Mouse (Mus musculus) right cerebral cortex, postnatal 14 days (tissue): ENCODE measurements around the gene Tspear.
"Not testable (repeated sequence)": the region's sequence is repeated elsewhere in the genome, so short reads cannot be mapped to it uniquely, and the experiment has no call there.

Experiments used
- DNase-seq: peaks from one replicate; pipeline ENCODE4 v3.0.0; 2022

Tspear gene

GRCm38 (mm10) chr10:77685895-77686664, at the start of gene Tspear:
Gene Tspear (plus strand): TSS chr10:77686569.
- DNase-seq, result no peak

- DNase-seq, result no peak
Observed at GRCm38 (mm10) chr10:77638956-77639355, 47.4 kb upstream of the Tspear start.

DNA sequence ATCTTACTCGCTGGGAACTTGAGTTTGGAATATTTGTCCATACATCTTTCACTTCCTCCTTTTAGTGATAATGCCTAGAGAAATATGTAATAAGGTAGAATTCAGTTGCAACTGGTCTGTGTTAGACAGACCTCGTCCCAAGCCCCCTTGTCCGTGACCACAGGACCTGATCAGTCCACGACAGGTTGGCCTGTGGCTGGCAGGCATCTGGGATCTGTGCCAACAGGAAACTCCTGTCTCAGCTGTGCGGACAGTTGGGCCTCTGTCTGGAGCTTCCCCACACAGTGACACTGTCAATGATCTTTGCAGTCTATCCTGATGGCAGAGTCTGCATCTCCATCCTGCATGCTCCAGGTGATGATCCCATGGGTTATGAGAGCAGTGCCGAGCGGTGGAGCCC, 43.2 kb upstream of the Tspear start:
- no peak for DNase-seq

DNA sequence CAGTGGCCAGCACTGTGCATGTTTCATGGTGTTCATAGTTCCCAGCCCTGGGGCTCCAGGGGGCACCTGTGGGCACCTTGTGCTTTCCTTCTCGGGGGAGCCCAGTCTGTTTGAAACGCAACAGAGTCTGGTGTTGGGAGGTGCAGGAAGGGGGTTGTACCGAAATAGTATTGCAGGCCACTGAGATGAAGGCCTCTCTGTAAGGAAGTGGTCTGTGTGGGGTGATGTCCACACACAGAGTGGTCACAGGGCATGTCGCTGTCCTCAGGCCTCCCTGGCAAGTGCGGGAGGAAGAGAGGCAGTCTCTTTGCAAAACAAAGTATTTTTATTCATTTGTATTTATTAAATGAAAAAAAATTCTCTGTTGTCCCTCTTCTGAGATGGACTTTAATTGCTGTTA, 40.8 kb upstream of the Tspear start:
- DNase-seq, result no peak

DNA sequence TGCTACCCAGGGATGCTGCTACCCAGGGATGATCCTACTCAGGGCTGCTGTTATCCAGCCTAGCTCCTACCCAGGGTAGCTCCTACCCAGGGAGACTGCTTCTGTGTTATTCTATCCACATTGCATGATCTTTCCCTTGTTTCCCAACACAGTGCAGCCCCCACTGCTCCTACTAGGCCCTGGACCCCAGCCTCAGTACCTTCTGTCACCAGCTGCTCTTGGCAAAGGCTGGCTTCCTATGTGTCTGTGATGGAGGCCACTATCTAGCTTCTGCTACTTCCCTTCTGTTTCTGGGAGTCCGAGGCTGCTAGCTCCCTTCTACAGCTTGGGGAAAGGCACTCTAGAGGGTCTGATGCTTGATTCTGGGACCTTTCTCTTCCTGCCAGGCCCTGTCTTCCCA, 38.9 kb upstream of the Tspear start:
- no peak for DNase-seq

- DNase-seq, result no peak
Observed at GRCm38 (mm10) chr10:77647901-77648300, 38.5 kb upstream of the Tspear start.

- no peak for DNase-seq
Observed at GRCm38 (mm10) chr10:77652046-77652445, 34.3 kb upstream of the Tspear start.

GRCm38 (mm10) chr10:77658286-77658994, 27.9 kb upstream of the Tspear start:
- DNase-seq, result no peak

- no peak for DNase-seq
Observed at GRCm38 (mm10) chr10:77663949-77664665, 22.3 kb upstream of the Tspear start.

- no peak for DNase-seq
Observed at GRCm38 (mm10) chr10:77666342-77666741, 20.0 kb upstream of the Tspear start.

GRCm38 (mm10) chr10:77667402-77667801, 19.0 kb upstream of the Tspear start:
- no peak for DNase-seq

GRCm38 (mm10) chr10:77670710-77671109, 15.7 kb upstream of the Tspear start:
- DNase-seq, result no peak

GRCm38 (mm10) chr10:77671519-77671918, 14.8 kb upstream of the Tspear start:
- DNase-seq, result no peak

DNA sequence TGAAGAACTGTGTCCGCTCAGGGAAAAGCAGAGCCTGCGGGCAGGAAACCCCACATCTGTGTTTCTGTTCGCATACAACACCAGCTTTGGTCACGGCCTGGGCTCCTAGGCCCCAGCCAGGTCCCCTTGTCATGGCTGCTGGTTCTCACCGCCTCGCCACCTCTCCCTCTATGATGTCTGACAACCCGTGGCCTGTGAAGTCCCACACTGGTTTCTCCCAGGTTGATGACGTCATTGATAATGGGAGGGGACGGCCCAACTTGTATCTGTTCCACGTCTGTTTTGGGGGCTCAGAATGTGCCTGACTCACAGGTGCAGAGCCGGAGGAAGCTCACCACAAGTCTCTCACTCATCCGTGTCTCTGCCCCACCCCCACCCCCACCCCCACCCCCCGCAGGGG, 12.6 kb upstream of the Tspear start:
- DNase-seq, result no peak

DNA sequence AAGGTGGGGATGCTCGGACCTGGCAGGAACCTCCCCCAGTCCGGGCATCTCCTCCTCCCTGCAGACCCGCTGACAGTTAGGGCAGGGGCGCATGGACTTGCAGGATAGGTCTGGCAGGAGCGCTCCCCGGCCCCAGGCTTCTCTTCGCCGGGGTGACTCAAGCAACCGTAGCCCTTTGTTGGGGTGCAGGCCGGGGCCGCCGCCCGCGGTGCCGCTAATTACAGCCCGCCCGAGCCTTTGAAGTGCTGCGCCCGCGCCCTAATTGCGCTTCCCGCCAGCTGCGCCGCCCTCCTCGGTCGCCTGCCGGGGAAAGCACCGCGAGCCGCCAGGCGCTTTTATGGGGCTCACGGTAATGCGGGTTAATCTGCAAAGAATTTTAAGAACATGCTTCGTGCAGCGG, 8.8 kb upstream of the Tspear start:
- no peak for DNase-seq

DNA sequence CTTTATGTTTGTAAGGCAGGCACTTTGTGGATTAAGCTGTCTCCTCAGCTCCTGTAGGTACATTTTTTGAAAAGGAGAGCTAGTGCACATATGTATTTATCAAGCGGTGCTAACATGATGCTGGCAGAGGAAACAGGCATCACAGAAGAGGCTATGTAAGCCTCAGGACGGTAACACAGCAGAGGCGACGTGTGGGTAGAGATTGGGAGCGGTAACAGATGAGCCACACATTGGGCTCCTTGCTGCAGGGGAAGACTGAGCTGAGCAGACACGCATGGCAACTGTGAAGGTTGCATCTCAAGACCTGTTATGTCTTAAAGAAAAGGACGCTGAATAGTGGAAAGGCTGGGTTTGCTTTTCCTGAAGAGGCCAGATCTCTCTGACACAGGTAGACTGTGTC, 3.4 kb upstream of the Tspear start:
- no peak for DNase-seq

- DNase-seq, result no peak
Observed at GRCm38 (mm10) chr10:77684181-77684580, 2.2 kb upstream of the Tspear start.

DNA sequence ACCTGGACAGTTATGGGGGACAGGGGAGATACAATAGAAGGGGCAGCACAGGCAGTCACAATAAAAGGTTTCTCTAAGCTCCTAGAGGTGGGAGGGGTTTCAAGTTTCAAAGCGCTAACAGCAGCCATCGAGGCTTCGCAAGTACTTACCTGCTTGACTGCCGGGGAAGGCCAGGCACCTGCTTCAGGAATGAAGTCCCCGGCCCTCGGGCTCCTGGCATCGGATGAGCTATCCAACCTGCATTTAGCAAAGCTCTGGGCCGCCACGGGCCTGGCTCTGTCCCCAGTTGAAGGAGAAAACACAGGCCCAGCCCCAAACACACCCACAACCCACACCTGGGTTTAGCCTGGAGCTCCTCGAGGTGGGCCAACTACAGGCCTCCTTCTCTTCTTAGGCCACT, 652 bp downstream of the Tspear start:
- no peak for DNase-seq

DNA sequence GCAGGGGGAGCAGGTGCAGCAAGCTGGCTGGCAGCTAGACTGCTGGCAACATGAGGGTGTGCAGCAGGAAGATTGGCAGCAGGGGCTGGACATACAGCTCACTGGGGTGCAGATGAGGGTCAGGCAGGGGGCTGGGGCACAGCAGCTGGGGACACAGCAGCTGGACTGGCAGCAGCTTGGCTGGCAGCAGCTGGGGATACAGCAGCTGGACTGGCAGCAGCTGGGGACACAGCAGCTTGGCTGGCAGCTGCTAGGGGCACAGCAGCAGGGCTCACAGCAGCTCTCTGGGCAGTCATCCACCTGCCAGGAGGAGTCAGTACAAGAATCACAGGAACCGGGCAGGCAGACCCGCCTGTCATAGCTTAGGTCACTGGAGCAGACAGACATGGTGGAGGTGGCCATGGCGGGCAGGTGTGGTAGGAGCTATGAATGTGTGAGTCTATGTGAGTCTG, 4.0 kb downstream of the Tspear start, which contains the start of gene Gm19402:
Gm19402 (minus strand) TSS at position 402 of the 452 bp plus-strand sequence.
- DNase-seq, result not testable (repeated sequence)

GRCm38 (mm10) chr10:77697133-77697532, 10.8 kb downstream of the Tspear start, which contains the start of gene Gm9508:
Gene Gm9508 (minus strand): TSS chr10:77697233.
- DNase-seq, result no peak

GRCm38 (mm10) chr10:77706326-77706725, 20.0 kb downstream of the Tspear start, which contains the start of gene Gm10272:
Gene Gm10272 (plus strand): TSS chr10:77706626.
- no peak for DNase-seq

- DNase-seq, result no peak
Observed at GRCm38 (mm10) chr10:77709831-77710230, 23.5 kb downstream of the Tspear start.

GRCm38 (mm10) chr10:77711157-77711556, 24.8 kb downstream of the Tspear start, which contains the start of gene Gm10024:
Gene Gm10024 (plus strand): TSS chr10:77711457.
- DNase-seq, result not testable (repeated sequence)
